Mouse (Mus musculus): Measurements from ENCODE around the gene Smarcd2.
A peak's percentile ranks its signal among the peaks of the same experiment; 100 is the strongest.

Gene Smarcd2

GRCm38 (mm10) chr11:106220603-106221002 lies 52.2 kb downstream of the Smarcd2 start:
- no peak for DNase-seq

GRCm38 (mm10) chr11:106216730-106217490 lies 55.9 kb downstream of the Smarcd2 start, which contains the start of gene Ddx42:
TSS of gene Ddx42 (plus strand) at chr11:106216926.
- DNase-seq, result peak; percentile 94

DNA sequence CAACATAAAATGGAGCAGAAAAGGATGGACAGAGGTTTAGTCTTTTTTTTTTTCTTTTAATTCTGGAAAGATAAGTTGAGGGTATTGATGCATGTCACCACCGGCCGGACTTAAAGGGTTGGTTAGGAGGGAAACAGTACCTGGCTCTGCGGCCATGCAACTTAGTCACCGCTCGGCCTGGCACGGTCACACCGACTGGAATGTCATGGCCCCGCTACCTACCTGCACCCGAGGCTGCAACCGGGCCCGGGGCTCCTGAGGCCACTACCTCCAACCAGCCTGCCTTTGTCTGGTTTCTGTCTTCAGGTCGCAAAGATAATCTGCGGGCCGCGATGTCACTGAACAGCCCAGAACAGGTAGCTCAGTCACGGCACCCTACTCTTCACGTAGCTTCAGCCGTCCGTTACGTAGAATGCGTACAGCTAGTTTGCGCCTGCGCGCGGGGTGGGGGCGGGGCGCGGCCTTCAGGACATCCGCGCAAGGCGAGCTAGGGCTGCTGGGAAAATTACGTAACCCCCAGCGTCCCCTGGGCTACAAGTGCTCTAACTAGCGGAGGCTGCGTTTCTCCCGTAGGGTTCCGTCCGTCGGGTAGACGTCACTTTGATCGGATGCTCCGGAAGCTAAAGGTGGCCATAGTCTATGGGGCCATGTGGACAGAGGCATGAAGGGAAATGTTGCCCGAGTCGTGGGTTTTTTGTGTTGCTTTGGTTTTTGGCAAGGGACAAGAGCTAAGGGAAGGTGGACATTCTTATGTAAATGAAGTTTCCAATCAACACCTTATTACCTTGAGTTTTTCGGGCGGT lies 56.6 kb downstream of the Smarcd2 start, which contains the start of gene Ccdc47:
Gene Ccdc47 (minus strand): TSS at position 418 of the 803 bp plus-strand sequence.
- peak; percentile 97 for DNase-seq

DNA sequence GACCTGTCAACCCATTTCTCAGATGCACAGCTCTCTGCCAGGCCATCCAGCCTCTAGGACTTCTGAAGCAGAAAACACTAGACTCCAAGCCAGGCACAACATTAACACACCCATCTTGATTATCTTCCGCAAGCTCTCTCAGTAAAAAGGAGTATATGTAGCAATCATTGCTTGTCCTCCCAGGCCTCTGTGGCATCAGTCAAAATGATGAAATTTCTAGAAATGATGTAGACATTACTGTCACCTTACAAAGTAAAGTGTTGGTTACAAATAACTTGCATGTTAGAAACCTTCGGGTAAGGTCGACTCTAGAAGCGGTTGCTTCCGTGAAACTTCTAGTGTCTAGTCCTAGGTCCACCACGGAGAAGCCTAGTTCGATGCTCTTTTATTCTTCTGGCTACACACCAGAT lies 57.3 kb downstream of the Smarcd2 start:
- no peak for DNase-seq

GRCm38 (mm10) chr11:106214856-106215255 lies 57.9 kb downstream of the Smarcd2 start:
- no peak for DNase-seq
